Mouse (Mus musculus) right cerebral cortex, adult 2 months (tissue): ENCODE data around the gene Glra4.

Source experiments
- DNase-seq, 2 experiments: peaks; one replicate each; pipeline ENCODE4 v3.0.0; 2021 to 2022; ENCODE audit warnings: low spot score in 2 of 2

Glra4 gene

DNA sequence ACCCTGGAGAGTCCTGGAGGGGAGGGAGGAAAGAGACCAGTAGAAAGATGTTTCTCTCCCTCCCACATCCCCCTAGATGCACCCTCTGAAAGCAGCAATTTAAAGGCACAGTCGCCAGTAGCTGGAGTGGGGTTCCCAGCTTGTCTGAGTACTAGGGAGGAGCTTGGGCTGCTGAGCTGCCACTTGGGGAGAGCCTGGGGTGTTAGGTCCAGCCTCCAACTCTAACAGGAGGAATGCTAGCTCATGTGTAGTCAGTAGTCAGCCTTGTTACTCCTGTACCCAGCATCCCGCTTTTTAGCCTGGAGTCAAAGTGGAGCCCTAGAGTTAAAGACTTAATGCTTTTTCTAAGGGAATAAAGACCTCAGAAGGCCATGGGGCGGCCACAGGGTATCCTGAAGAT is at the start of gene Glra4:
Glra4 (minus strand) TSS at position 101 of the 400 bp plus-strand sequence.
- DNase-seq: no peak

DNA sequence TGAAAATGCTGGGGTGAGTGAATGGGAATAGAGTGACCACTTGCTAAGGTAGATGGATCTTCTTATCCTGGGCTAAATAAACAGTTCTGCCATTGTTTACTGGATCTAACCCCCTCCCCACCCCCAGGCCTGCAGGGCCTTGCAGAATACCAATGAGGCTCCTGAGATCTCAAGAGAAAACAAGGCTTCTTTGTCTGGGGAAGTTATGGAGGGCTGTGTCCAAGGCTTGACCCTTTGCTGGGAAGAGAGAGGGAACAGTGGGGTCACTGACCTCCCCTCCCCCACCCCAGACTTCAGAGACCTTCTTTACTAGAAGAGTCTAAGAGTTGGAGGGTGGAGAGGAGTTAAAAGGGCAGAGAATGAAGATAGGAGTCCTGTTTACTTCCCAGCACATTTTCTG is 48.7 kb upstream of the Glra4 start:
- DNase-seq: no peak

DNA sequence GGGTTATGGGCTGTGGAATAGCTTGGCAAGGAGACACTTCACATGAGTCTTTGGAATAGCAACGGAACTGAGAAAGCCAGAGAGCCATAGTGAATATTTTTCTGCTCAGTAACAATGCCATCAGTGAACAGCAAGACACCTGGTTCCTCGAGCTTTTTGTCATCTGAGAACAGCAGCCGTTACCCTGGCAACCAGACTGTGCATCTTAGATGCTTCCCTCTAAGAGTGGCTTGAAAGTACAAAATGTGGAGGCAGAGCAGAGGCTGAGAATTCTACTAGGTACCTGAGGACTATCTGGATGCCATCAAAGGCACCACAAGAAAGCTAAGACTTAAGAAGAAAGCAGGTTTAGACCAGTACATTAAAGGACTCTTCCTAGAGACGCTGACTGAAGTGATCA is 45.1 kb upstream of the Glra4 start:
- peak; percentile 16 to 35 for DNase-seq

DNA sequence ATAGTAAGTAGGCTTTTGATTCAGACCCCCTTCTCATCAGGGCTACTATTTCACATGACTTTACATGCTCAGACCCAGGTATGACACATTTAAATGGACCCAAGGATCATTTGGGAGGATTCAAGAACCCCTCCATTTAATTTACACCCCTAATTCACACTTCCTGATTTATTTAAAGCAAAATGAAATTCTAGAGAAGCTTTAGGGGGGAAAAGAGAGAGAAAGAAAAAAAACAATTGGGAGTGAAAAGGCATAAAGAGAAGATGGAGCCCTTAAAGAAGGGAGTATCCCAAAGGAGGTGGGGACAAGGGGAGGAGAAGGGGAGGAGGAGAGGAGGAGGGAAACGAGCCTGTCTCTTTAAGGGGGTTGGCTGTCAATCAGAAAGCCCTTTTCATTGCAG is 42.4 kb upstream of the Glra4 start, which contains the start of gene Plp1:
Plp1 (plus strand) TSS at position 301 of the 400 bp plus-strand sequence.
- no peak for DNase-seq

DNA sequence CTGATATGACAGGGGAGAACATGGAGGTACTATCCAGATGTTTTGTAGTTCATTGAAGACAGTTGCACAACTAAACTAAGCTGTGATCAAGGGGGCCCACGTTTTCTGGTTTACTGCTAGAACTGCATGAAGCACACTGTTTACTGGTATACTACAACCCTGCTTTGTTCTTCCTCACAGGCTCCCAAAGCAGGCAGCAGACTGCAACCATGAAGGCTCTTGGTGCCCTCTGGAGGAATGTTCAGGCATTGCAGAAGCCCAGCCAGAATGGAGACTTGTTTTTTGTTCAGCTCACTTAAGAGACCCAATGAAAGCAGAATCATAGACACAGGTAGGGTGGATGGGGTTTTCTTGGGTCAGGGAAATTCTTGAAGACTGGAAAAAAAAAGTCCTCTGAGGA is 40.3 kb upstream of the Glra4 start:
- peak; percentile 80 to 85 for DNase-seq

DNA sequence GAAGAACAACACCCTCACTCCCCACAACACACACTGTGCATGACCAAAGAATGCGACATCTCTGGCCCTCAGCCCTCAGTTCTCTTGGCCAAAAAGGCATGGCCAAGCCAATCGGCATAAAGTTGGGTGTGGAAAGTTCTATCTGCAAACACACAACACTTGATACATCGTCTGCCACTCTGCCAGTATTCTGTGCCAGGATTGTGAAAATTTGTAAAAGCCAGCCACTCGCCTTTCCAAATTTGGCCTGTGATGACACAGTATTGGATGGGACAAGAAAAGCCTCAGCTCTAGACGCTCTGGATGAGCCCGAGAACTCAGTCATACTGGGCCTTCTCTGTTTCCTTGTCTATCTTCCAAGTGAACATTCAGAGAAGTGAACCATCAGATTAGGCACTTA is 39.8 kb upstream of the Glra4 start:
- DNase-seq: no peak

DNA sequence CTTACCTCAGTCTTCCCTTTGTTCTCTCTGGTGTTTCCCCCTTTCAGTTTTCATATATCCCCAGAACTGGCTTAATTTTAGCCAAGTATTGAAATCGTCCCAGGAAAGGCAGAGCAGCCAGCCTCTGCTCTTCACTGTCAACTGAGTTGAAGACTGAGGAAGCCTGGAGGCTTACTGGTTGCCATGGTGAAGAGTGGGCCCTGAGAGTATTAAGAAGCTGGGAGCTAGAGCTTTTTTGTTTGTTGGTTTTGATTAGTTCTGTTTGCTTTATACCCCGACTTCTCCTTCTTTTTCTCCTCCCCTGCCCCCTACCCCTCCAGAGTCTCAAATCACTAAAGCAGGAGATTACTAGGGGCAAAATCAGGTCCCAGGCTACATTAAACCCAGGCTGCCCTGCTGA is 17.3 kb upstream of the Glra4 start:
- no peak for DNase-seq

DNA sequence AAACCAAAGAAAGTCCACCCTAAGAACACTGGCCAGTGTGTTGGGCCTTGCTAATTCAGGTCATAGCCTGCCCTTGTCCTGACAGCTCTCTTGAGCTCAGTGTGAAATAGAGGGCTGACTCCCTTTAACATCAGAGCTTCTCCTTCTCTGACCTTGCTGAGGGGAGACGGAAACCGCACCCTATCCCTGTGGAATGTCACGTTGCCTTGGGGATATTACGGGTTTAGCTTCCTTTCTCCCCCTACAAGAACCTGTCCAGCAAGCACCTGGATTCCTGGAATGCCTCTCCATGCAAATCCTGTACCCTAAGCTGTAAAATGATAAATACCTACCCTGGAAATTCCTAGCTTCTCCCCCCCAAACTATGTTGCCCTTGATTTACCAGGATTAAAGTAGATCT is 9.5 kb upstream of the Glra4 start:
- no peak for DNase-seq

DNA sequence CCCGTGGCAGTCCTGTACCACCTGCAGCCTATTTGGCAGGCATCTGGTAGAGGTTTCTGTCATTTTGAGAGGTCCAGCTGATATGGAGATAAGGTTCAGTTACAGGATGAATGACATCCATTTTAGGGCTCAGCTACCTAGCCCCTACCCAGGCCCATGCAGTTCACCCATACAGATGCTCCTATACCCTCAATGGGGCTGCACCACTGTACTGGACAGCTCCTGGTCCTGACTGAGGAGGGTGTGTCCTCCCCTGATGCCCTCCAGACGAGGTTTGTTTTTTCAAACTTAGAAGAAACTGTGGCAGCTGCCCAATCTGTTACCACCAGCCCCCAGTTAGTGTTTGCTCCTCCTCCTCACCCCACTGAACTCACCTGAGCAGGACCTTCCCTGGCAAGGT is 679 bp downstream of the Glra4 start:
- no peak for DNase-seq

DNA sequence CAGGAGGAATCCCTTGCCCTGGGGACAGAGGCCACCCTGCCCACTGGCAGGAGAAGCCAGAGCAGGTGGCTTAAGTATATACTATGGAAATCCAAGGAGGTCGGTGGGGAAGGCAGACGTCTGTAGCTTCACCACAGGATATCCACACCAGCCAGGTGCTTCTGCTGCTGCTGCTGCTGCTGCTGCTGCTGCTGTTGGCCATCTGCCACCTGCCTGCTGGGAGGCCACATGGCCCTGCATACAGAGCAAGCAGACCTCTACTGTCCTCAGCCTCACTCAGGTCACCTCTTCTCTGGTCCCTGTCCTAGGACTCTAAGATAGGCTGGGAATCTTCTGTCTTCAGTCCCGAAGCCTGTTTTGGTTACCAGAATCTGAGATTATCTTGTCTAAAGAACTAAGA is 1.9 kb downstream of the Glra4 start:
- DNase-seq: no peak

DNA sequence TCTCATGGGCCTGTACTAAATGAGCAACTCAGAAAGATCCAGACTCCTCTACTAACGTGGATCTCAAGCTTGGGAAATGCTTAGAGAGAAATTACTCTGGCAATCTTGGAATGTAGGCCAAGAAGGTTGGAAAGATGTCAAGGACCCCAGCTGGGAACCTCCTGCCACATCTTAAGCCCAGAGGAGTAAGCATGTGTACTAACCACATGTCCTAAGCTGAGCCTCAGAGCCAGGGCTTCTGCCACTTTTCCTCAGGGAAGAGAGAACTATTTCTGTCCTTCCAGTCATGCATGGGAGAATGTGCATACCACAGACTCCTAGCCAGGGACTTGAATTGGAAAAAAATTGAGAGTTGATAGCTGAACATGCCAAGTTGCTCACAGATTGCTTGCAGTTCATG is 6.9 kb downstream of the Glra4 start:
- DNase-seq: no peak

DNA sequence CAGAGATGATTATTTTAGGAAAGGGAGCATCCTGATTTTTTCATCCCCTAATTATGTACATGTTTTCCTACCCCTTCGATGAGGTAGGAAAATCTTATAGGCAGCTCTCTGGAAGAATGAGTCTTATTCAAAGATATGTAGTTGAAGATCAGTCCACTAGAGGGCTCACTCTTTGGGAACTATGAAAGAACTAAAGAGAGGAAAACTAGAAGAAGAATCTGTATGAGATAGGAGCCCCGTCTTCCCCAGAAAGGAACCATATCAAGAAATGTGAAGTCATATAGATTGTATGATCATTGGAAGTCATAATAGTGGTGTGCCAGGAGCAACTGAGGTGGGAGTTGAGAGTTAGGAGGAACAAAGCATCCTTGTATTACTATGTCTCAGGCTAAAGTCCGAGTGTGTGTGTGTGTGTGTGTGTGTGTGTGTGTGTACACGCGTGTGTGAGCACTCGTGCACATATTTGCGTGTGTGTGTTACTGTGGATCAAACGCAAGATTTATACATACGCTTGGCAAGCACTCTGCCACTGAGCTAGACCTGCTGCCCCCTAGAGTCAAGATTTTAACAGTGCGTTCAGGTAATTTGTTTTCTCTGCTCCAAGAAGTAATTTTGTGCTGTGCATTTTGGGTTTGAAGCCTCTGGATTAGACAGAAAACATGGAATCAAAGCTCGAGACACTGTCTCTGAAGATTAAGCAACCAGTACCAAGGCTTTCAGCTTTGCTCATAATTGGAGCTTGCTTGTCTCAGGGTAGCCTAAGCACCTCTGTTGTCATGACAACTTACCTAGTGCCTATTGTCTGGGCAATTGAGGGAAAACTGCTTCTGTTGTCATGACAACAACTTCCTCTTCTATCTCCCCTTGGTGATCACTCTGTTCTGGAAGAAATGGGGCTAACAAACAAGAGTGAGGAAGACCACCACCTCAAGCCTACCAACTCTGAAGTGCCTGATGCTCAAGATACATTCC is 18.6 kb downstream of the Glra4 start:
- peak in 1 of 2 experiments; percentile 8 for DNase-seq

DNA sequence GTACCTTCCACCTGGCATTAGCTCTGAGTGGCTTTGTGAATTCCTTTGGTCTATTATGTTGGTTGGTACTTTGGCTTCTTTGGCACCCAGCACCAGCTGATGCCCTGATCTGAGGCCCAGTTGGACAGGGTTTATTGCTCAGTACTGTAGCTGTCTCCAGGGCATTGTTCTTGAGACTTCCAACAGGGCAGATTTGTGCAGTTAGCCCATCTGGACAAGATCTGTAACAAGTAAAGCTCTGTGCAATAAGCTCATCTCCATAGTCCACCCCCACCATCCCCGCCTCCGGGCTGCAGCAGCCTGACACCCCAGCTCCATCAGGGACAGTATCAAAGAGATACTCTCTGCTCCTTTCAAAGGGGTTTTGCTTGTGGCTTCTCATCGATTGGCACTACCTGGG is 24.5 kb downstream of the Glra4 start:
- peak in 1 of 2 experiments; percentile 9 for DNase-seq

DNA sequence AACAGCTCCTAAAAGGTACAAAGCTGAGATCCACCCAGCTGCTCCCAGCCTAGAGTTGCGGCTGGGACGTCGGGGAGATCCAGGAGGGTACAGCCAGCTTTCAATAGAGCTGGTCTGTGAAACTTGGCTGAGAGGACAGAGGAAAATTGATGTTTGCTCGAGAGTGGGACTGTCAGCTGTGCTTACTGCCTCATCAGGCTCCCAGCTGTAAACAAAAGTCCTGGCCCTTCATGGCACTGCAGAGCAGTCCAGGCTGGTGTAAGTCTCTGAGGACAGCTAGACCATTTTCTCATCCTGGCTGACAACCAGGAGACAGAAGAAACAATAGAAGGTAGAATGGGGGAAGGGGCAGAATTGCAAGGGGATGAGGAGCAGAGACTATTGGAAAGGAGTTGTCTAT is 30.6 kb downstream of the Glra4 start:
- no peak for DNase-seq

DNA sequence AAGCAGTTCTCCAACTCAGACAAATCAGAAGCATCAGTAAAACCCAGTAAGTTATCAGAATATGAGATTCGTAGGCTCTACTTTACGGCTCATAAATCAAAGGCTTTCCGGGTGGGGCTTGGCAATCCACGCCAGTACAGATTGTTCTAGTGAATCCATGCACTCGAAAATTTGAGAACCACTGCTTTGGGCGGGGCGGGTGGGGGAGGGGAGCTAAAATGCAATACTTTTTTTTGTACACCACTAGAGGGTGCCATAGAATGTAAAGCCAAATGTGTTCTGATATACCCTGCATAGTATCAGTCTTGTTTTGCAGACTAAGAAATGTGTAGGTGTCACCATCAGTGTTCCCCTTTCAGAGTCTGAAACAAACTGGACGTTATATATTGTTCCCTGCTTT is 35.3 kb downstream of the Glra4 start:
- DNase-seq: no peak

DNA sequence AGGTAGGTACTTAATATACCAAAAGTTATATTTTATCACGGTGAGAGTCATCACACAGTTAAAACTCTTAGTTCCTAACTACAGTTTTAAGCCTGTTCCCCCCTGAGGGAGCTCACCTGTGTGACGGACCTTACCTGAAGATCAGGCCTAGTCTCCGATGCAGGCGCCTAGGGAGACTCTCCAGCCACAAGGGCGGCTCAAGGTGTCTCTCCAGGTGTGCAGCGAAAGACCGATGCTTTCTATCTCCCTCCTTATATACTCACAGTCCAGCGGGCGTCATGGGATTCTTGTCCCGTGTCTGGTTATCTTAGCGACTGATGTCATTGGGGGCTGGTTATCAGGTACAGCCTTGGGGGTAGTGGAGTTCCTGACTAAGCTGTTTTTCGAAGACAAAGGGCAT is 36.5 kb downstream of the Glra4 start, which contains the start of gene Morf4l2:
Morf4l2 (minus strand) TSS at position 232 of the 400 bp plus-strand sequence.
- no peak for DNase-seq

DNA sequence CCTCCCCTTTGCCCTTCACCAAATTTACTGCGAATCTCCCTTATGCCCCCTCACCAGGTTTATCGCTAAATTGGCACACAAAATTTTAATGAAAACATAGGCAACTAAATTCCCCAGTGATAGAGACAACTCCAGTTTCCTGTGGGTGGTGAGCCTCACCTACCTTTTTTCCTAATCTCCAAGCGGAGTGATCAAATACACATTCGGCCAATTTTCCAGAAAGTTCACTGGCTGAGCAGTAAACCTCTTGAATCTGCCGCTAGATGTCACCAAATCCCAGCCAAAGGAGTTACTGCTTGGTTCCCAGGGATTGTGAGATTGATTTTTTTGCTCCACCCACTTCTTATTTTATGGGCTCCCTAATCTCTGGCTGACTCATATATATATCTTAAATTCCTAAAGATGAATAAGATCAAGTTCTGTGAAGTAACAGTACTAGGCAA is 37.3 kb downstream of the Glra4 start:
- DNase-seq: peak; percentile 46 to 62

DNA sequence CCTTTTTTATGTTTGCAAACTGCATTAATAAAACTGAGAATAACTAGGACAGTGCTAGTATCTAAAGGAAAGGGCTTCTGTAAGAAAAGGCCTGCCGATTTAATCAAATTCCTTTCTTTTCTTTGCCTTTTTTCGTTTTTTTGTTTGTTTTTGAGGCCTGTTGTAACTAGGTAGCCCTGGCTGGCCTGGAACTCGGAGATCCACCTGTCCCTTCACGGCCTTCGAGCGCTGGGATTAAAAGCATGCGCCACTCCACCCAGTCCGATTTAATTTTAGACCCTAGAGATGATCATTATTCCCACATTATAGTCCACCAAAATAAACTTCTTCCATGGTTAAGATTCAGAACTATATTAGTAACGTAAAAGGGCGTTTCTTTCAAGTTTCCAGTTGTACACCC is 37.7 kb downstream of the Glra4 start:
- DNase-seq: no peak

DNA sequence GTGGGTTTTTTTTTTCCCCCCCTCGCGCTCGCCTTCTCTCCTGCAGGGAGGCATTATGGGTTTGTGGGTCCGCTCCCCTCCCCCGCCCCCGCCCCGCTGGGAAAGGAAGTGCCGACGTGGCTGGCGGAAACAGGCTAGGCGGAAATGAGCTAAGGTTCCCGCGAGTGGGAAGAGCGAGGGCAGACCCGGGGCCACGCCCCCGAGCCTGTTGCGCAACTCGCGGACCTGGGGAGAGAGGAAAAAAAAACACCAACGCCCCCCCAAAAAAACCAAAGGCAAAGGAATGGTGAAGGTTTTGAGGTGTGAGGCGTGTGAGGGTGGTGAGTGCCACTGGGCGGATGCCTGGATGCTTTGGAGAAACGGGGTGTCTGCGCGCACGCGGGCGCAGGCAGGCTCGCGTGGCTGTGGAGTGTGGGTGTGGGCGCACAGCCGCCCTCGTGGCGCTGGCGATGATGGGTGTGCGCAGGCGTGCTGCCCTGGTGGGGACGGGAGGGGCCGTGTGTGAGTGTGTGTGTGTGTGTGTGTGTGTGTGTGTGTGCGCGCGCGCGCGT is 38.2 kb downstream of the Glra4 start:
- DNase-seq: peak; percentile 68 to 72

DNA sequence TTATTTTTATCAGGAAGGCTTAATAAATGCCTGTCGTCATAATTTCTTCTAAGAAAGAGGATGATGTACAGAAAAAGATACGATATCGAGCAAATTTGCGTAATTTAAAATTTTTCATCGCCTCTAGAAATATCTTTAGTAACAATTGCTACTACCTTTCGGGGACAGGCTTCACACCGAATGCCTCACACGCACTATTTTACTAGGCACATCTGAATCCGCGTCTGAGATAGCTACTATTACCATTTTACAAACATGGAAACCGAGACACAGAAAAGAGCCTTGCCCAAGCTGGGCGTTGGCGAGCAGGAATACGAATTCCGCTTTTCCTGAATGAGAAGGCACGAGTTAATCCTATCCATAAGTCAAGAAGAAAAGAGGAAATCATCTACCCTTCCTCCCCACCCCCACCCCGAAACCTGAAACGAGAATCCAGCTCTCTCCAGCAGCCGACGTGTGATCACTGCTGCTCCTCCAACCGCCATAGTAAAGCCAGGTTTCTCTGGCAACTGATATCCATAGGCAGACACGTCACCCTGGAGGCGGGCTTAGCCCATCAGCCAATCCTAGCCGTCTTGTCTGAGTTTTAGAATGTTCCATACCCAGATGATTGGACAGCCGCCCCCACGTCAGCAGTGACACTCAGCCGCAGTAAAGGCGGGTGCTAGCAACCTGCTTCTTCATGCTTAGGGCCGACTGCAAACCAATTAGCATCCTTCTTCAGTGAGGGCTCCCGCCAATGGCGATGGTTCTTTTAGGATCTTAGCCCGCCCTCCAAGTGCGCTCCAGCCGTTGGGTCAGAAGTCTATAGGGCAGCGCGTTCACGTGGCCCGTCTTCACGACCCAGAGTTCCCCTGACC is 38.9 kb downstream of the Glra4 start:
- DNase-seq: peak; percentile 89 to 94

DNA sequence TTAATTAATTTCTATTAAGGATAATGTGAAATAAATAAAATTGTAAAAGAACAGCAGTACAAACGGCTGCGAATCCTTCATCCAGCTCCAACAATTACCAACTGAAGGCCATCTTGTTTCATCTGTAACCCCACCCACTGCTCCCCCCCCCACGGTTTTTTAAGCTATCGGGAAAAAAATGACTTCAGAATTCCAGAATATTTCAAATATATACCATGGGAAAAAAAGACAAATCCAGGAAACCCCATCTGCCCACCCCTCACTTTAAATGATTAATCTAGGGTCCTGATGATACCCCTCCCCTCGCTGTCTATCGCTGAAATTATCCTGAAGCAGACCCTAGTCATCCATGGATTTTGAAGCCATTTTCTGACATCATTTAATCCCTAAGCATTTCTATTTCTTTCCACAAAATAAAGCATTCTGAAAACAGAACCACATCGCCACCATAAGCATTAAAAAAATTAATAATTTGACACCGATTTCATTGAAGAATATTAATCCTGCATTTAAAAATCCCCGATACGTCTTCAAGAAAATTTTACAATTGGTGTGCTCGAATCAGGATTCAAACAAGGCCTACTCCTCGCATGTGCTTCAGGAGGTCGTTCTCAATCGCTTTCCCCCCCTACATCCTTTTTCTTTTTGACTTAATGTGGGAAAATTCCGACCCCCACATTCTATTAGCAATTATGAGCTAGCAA is 39.7 kb downstream of the Glra4 start:
- no peak for DNase-seq
